Mouse (Mus musculus) 416B (cell line): ENCODE data around the gene Ranbp17.

Source experiments
- DNase-seq: peaks from one replicate; pipeline ENCODE4 v3.0.0; 2011; ENCODE audit warnings: low read depth

Gene Ranbp17

GRCm38 (mm10) chr11:33404651-33405050 lies 108.9 kb downstream of the Ranbp17 start:
- no peak for DNase-seq

GRCm38 (mm10) chr11:33399346-33399745 lies 114.2 kb downstream of the Ranbp17 start:
- DNase-seq, result no peak

GRCm38 (mm10) chr11:33398701-33399100 lies 114.8 kb downstream of the Ranbp17 start:
- no peak for DNase-seq

- DNase-seq, result no peak
Observed at GRCm38 (mm10) chr11:33396275-33396674, 117.3 kb downstream of the Ranbp17 start.

- no peak for DNase-seq
Observed at GRCm38 (mm10) chr11:33394093-33394492, 119.5 kb downstream of the Ranbp17 start.

- no peak for DNase-seq
Observed at GRCm38 (mm10) chr11:33388685-33389084, 124.9 kb downstream of the Ranbp17 start.

- no peak for DNase-seq
Observed at GRCm38 (mm10) chr11:33361867-33362266, 151.7 kb downstream of the Ranbp17 start.

- DNase-seq, result no peak
Observed at GRCm38 (mm10) chr11:33349269-33349668, 164.3 kb downstream of the Ranbp17 start.

GRCm38 (mm10) chr11:33342061-33342460 lies 171.5 kb downstream of the Ranbp17 start:
- DNase-seq, result no peak

GRCm38 (mm10) chr11:33336552-33337121 lies 176.9 kb downstream of the Ranbp17 start:
- DNase-seq, result peak; percentile 39

- DNase-seq, result no peak
Observed at GRCm38 (mm10) chr11:33335616-33336015, 177.9 kb downstream of the Ranbp17 start.

- DNase-seq, result no peak
Observed at GRCm38 (mm10) chr11:33332137-33332536, 181.4 kb downstream of the Ranbp17 start.

- no peak for DNase-seq
Observed at GRCm38 (mm10) chr11:33319006-33319611, 194.4 kb downstream of the Ranbp17 start.

- DNase-seq, result no peak
Observed at GRCm38 (mm10) chr11:33309566-33309965, 204.0 kb downstream of the Ranbp17 start.

GRCm38 (mm10) chr11:33300859-33301258 lies 212.7 kb downstream of the Ranbp17 start:
- no peak for DNase-seq

- DNase-seq, result no peak
Observed at GRCm38 (mm10) chr11:33299371-33299770, 214.2 kb downstream of the Ranbp17 start.

GRCm38 (mm10) chr11:33297121-33297520 lies 216.4 kb downstream of the Ranbp17 start:
- DNase-seq, result no peak

GRCm38 (mm10) chr11:33295422-33295821 lies 218.1 kb downstream of the Ranbp17 start:
- peak; percentile 33 for DNase-seq

GRCm38 (mm10) chr11:33294063-33294462 lies 219.5 kb downstream of the Ranbp17 start:
- no peak for DNase-seq

GRCm38 (mm10) chr11:33278571-33278970 lies 235.0 kb downstream of the Ranbp17 start:
- no peak for DNase-seq

GRCm38 (mm10) chr11:33276637-33277036 lies 236.9 kb downstream of the Ranbp17 start, which contains the start of gene Gm12117:
Gm12117 (minus strand) TSS chr11:33276737.
- DNase-seq, result no peak

GRCm38 (mm10) chr11:33274816-33275215 lies 238.7 kb downstream of the Ranbp17 start:
- no peak for DNase-seq

GRCm38 (mm10) chr11:33274294-33274693 lies 239.3 kb downstream of the Ranbp17 start:
- DNase-seq, result peak; percentile 58

- no peak for DNase-seq
Observed at GRCm38 (mm10) chr11:33240295-33240694, 273.3 kb downstream of the Ranbp17 start.
